Mouse (Mus musculus) heart, adult 2 months (tissue): Measurements from ENCODE around the gene Efcab6.

ENCODE experiments used
- CTCF ChIP-seq: fragments of 200-600 bp; IDR thresholded peaks from 2 replicates; pipeline ENCODE4 v1.8.1; 2022; ENCODE audit warnings: antibody characterized with exemption, mild to moderate bottlenecking, moderate library complexity
- POLR2A ChIP-seq: fragments of 200-500 bp; IDR thresholded peaks from 2 replicates; pipeline ENCODE4 v1.6.1; 2011; ENCODE audit warnings: mild to moderate bottlenecking, low read depth, low read length, control low read depth; ENCODE audit not compliant: insufficient read depth

DNA sequence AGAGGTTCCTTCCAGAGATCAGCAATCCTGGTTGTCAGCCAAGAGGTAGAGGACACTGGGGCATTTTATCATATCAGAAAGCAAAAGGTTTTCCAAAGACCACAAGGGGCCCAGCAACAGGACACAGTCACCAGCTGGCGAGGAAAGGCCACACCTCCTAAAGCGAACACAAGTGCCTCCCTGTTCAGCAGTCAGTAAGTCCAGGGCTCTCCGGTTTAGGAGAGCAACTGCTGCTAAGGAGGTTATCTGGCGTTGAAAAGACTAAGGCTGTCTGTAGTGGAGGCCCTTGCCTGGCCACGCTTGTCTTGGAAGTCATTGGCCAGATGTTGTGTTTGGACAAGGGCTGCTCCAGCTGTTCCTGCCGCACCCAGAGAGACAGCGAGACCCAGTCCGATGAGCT, 100.1 kb downstream of the Efcab6 start:
- no peak for TF ChIP-seq CTCF
- no peak for TF ChIP-seq POLR2A
